Mouse (Mus musculus): ENCODE measurements at regions not wholly inside any gene's neighbourhood (a gene's known extent, or its start where the extent isn't known, plus 50 kb on each side); places are given as distances from the start of the nearest gene placed in this dataset.

DNA sequence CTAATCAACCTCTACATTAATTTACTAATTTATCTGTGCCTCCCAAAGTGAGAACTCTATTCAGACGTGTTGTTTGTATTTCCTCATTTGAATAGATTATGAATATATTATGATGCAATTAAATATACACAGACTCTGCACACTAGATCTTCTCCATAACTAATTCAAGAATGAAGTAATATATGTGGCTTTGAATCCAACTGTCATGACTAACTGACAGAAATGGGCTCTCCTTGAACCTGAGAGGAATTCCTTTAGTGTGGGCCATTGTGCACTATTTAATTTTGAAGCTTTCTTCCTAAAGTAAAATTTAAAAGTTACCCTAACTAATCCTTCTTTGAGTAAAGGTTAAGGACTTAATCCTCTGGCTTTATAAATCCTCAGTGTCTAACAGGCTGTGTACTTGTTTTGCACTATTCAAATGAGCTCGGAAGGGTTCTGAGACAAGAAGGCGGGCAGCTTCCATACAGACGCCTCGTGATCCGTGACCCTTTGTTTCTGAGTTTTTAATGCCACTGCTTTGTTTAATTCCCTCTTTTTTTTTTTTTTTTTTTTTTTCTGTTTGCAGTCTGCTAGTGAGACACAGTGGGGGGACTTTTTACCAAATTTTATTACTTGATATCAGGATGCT is 128.0 kb upstream of the Sox2 start:
- DNase-seq = no peak

DNA sequence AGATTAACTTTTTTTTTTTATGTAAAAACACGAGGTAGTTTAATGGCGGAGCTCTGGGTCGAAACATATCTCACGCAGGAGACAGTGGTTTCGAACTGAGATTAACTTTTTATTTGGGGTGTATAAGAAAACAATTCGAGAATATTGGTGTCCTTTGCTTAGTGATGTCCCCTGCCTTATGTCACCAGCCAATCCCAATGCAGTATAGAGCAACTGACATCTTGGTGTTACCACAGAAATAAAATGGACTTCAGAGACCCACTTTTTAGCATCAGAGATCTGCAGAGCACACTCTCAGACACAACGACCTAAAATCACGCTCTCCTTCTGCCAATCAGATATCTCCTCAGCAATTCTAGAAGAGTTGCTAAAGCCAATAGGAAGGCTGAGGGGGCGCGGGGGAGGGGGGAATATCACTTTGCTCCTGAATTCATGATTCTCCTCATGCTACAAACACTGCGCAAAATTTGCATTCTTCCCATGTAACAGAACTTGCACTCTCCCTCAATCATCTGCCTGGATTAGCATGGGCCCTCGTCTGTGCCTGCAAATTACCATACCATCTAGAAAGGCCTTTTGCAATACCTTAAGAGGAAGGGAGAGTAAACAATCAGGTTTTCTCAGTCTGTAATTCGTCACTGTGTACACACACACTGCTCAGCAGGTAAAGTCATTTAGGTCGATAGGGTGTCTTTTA is 128.7 kb upstream of the Sox2 start:
- DNase-seq = no peak

DNA sequence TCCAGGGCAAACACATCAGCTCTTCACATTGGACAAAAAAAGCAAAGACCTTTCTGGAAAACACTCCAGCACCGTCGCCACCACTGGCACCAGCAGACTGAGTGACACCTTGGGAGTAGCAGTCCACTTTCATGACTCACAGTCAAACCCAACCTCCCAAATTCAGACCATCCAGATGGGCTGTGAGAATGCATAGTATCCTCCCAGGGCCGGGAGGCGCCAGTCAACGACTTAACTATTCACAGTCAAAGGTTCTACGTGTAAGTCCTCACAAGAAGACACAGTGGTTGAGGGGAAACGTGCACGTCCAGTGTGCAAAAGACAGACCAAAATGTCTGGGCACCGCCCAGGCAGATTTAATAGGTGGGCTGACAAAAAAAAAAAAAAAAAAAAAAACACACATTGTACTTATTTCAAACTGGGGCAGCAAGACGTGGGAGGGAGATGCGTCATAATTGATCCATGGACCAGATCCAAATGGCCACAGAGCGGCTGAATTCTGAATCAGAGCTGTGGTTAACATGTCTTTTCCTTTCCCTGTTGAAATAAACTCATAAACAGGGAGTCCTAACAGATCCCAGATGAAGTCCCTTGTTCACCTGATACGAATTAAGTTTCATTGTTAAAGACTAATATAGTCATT is 137.6 kb upstream of the Sox2 start:
- no peak for DNase-seq

DNA sequence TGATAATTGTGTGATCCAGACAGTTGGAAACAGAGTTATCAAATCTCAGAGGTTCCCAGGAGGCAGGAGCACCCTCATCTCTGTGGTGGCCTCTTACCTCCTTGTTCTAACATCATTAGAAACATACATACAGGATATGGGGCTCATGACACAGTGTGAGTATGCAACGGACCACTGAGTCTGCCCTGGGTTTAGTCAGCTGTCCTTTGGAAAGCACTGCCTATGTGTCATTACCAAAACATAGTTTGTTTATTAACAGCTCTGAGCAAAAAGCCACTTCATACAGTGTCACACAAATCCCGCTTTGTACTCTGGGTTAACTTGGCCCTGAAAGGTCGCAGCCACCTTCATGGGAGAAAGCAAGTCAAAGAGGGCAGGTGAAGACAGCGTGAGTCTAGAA is 139.5 kb upstream of the Sox2 start:
- DNase-seq = no peak

DNA sequence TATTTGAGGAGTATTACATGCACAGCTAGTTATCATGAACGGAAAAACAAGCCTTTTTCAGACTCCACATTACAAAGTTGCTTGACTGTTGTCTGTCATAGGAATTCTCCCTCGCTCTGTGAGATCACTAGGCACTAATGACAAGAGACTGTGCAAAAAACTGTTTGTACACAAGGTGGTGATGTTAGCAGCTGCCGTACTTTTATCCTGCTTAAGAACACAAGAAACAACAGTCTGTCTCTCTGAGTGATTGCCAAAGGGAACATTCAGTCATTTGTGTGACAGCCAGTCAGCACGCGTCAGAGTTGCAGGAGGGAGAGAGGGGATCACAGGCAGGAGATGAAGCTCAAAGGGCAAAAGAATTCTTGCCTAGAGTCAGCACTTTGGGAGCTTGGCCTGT is 141.0 kb upstream of the Sox2 start:
- no peak for DNase-seq

DNA sequence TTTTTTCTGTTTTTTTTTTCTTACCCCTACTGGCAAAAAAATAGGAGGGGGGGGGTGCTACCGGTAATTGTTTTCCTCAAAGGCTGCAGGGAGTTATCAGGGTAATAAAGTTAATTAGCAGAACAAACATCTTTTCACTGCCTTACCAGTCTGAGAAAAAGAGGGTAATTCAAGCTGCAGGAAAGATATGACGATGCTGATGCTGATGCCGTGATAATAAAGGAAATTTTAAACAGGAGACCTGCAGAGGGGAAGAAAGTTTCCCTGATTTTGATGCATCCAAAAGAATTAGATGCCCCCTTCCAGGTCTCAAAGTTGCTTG is 145.7 kb upstream of the Sox2 start:
- no peak for DNase-seq

DNA sequence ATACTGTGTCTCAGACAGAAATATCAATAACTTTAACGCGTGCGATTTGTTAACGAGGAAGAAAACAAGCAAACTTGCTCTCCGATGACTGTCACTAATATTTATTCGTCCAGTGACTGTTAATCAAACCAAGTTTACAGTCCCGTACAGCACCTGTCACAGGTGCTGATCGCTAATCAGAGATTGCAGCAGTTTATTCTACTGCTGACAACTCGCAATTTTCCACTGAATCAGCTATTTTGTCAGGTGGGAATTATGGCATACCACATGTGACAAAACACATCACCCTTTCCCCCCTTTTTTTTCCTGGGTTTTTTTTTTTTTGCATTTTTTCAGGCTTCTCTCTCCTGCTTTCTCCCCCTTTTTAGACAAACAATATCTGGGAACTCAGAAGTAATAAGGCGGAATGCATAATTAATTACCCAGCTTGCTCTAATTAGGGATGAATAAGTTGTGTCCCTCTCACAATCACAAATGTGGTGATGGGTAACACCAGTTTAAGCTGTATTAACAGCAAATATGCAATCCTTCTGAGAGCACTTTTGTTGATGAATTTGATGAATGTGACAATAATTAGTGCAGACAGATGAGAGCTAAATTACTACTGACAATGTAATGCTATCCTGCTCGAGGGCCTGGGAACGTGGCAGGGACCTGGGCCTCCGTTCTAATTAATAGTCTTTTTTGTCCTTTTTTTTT is 146.2 kb upstream of the Sox2 start:
- no peak for DNase-seq

DNA sequence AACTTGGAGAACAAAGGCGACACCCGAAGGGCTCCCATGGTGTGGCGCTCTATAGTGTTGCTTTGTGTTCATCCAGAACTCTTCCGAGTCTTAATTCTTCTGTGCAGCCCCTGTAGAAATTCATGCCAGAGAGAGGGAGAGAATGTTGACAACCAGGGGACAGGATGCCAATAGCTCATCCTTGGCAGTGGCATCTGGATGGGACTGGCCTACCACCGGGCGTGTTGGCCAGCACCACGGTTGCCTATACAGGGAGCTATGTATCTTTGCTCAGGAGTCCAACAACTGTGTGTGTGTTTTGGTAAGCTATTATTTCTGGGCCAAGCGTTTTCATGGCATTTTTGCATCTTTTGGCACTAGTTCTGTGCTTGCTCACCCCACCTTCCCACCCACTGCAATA is 153.4 kb upstream of the Sox2 start:
- DNase-seq = peak; percentile 11 to 25

DNA sequence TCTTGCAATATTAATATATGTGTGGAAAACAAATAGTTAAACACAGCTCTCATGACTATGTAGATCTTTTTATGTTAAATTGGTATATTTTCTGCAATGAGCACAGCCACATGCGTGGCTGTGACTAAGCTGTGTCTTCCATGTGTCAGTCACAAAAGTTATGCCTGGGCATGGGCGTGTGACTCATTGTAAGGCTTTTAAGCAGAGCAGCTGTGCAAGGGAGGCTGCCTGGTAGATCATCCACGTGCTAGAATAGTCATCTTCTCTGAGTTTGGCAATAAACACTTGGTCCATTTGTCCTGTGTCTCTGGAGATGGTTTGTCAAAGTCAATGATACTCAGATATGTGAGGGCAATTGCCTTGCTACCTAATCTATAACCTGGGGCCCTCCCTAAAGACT is 154.6 kb upstream of the Sox2 start:
- DNase-seq = no peak

DNA sequence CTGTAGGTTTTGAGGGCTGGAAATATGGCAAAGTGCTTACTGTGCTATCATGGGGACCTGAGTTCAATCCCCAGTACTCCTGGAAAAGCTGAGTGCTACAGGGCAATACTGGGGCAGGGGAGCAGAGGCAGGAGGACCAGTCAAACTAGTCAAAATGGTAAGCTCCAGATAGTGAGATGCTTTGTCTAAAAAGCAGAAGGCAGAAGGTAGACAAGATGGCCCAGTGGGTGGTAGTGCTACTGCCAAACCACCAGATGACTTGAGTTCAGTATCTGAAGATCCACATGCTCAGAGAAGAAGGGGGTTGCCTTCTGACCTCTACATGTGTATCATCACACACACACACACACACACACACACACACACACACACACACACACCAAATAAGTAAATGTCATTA is 156.3 kb upstream of the Sox2 start:
- peak; percentile 52 to 58 for DNase-seq

DNA sequence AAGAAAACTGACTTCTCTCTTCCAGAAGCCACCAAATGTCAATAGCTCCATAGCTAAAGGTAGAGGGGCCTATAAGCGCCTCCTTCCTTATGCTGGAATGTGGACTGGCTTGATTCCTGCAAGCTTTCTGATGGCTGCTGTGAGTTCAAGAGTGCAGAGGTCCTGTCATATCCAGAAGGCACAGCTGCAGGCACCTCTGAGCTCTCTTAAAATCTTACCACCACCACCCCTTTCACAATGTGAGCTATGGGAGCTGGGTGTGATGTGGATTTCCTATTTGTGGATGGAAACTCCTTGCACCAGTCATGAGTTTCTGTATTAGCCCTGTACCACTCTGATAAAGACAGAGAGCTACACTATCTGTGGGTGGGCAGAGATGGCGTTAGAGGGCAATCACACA is 161.2 kb upstream of the Sox2 start:
- DNase-seq = no peak

DNA sequence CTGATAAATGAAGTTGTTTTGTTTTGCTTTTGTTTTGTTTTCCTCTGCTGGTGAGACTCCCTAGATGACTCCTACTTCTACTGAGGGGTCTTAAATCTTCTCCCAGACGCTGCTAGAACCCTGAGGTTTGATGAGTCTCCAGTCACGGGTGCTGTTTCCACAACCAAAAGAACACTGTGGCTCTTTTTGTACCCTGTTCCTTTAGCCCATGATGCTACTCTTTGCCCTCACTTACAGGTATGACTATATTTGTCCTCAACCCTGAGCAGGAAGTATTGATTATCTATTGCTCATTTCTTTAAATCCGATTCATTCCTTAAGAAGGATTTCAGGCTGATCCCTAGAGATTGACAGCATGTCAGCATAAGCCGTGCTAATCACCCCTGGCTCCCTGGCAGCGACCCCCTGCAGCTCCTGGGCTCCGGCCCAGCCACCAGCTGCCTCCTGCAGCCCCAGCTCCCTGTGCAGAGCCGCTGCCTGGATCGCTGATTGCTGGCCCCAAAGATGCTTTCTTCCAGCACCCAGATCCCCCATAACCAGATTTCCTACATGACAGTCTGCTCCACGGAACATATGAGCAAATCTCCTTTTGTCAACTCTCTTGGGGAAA is 163.7 kb upstream of the Sox2 start:
- DNase-seq = peak; percentile 49 to 58

DNA sequence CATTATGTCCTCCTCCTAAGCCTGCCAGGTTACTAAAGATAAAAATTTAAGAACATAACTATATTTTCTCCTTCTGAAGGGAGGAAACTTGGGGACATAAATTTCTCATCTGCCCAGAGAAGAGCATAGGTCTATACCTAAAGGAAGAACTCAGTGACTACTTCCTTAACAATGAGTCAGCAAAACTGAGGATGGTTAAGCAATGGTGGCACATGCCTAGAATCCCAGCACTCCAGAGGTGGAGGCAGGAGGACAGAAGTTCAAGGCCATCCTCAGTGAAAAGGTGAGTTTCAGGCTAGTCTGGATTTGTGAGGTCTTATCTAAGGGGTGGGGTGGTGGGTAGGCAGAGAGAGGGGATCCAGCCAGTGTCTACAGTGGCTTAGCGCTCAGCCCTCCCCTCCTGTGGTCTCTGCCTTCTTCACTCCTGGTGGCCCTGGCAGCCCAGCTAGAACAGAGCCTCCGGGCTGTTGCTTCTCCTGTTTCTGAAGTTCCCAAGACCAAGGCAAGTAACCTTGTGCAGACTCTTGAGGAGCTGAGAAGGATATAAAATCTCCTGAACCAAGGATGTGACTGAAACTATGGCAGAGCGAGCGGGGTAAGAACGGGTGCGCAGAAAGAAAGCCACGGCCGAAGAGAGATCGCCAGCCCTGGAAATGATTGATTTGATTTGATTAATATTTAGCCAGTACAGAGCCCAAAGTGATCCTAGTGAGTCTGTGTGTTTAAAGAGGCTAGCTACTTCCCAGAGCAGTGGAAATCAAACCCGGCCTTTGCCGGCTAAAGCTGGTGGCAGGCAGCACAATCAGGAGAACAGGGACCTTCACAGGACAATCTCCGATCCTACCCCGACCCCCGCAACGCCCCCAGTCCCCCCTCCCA is 164.6 kb upstream of the Sox2 start:
- DNase-seq = no peak

DNA sequence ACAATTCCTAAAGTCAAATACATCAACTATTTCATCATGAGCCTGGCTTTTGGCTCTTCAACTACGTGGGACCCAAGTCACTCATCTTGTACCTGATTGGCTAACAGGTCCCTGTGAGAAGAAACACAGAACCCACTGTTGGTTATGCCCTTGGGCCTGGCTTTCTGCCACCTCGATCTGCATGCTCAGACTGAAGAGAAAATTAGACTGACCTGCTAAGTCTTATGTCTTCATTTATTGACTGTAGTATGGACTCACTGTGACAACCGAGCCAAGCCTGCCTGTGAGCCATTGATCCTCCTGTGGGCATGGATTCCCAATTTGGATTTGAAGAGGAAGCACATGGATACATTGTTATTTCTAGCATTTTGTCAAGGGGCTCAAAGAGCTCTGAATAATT is 166.3 kb upstream of the Sox2 start:
- peak in 1 of 2 experiments; percentile 23 for DNase-seq

DNA sequence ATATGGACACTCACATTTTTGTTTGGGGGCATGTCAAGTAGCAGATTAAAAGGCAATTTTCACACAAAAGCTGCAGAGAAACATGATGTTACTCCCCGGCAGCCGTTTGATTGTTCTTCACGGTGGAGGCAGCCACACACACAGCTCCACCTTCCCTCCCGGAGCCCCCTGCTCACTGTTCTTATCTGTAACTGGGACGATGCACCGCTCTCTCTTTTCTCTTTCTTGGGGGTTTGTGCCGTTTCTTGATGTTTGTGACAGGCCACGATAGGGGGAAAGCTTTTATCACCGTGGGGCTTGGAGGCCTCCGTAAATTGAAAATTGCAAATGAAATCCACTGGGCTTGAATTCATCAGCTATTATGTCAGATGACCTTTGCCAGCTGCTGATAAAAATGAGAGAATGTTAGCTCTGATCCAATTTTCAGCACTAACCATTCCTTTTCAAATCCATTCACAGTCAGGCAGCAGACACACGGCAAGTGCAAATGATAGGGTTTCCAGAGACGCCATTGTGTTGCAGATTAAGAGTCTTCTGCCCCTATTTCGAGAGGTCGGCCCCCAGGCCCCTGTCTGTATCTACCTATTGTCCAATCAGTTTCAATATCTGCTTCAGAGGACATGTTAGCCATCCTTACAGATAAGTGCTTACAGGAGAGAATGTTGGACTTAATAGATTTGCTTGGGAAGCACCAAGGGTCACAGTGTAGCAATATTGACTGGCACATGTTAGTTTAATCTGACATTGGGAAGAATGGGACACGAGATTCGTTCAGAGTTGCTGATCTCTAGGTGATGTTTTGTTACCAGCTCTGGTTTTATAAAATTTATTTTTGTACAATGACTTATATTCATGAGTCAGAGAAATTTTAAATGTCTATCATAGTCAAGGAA is 168.1 kb upstream of the Sox2 start:
- DNase-seq = no peak

DNA sequence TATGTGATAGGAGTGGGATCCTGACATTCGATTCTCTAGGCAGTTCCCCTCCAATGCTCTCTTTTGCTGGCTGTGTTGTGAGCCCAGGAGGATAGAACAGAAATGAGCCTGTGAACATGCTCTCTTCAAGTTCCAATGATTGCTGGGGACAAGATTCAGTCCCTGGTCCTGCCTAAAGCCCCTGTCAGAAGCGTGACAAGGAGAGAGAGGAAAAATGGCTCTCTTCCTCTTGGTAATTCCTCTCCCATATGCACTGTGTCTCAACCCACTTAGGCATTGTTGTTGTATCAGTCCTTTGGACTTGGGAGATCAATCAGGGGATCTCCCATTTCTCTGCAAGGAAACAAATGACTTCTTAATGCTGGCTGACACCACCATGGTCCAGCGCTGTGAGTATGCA is 168.9 kb upstream of the Sox2 start:
- DNase-seq = no peak

DNA sequence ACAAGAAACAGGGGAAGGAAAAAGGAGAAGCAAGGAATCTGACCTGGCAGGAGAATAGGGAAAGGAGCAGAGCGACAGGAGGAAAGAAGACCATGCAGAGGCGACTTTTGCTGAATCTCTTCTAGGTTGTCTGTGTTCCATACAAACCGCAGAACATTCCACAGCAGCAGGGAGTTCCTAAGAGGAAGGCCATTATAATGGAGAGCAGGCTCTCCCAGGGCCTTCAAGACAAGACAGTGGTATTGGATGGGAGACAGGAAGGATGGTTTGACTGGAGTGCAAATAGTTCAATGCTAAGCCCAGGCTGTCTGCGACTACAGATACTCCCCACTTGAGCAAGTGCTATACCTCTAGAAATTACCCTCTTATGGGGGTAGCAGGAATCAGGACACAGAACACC is 176.1 kb upstream of the Sox2 start:
- no peak for DNase-seq

DNA sequence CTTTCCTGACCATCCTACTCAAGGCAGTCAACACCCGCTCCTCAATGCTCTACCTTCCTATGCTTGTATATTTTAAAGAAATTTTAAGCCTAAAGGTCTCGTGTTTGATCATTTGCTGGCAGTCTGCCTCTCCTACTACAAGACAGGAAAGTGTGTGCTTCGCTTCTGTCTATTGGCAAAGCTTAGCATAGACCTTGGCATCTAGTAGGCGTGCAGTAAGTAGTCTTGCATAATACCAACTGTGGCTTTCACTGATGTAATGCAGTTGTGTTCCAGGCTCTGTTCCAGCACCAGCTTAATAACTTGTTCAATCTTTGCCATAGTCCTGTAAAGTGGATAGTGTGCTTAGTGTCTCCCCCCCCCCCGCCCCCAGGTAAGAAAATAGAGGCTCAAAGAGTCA is 179.5 kb upstream of the Sox2 start:
- DNase-seq = no peak

DNA sequence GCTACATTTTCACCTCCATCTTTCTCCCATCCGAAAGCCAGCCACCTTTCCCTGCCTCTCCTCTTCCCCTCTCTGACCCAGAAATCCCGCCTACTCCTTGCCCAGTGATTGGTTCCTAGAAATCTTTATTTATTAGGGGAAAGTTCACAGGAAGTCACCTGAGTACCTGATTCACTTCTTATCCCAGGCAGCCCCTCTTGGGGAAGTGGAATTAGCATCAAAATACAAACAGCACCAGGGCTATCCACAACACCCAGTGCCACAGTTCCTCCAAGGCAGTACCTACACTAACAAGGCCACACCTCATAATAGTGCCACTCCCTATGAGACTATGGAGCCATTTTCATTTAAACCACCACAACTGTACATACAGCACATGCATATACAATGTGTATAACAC is 180.3 kb upstream of the Sox2 start:
- DNase-seq = no peak

DNA sequence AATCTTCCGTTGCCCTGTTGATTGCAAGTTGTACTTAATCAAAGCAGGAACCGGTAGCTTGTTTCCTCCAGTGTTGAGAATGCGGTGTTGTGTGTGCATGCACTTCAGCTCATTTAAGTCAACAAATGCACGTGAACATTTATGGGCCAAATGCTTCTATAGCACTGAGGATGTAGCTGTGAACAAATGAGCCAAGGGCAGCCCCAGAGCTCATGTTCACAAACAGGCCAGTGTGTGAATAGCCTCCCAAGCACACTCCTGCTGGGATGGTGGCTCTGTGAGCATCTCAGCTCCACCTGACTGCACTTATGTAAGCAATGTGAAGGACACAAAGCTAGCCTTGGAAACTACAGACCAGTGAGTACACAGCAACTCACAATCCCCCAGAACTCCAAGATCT is 183.9 kb upstream of the Sox2 start:
- DNase-seq = peak in 1 of 2 experiments; percentile 33

DNA sequence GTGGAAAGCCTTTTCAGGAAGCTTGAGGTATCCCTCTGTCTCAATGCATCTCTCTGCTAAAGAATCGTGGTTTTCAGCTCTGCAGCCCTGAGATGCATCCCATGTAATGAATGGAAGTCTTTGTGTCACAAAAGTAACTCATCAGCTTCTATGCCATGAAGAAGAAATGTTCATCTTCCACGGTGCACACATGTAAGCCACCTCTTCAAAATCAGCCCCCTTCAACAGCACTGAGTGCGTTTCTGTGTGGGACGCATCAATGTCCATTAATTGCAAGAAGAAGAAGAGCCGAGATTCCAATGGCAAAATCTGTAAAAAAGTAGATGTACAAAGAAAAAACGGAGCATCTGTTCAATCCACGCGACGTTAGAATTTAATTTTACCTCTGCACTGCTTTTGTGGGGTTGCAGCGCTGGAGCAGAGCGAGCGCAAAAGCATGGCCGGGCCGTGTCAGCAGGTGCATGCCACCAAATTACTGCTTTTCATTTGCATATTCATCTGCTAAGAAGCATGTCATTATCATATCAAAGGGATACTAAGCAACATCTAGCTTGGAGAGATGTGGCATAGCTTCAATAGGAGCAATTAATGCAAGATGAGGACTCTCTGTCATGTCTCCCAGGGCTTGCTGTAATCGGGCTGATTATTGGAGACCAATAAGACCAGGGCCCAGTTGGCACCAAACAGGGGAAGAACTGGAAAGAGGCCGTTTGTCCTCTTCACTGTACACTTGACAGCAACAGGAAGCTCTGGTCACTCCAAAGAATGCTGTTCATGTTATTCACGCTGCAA is 185.0 kb upstream of the Sox2 start:
- DNase-seq = peak; percentile 40 to 58
